Mouse (Mus musculus): ENCODE measurements at regions not wholly inside any gene's neighbourhood (a gene's known extent, or its start where the extent isn't known, plus 50 kb on each side); places are given as distances from the start of the nearest gene placed in this dataset.

GRCm38 (mm10) chr15:72322127-72322526, 1512.2 kb upstream of the Gm6569 start:
- no peak for DNase-seq

- DNase-seq = no peak
Measured at GRCm38 (mm10) chr15:72323158-72323557, 1511.2 kb upstream of the Gm6569 start.

DNA sequence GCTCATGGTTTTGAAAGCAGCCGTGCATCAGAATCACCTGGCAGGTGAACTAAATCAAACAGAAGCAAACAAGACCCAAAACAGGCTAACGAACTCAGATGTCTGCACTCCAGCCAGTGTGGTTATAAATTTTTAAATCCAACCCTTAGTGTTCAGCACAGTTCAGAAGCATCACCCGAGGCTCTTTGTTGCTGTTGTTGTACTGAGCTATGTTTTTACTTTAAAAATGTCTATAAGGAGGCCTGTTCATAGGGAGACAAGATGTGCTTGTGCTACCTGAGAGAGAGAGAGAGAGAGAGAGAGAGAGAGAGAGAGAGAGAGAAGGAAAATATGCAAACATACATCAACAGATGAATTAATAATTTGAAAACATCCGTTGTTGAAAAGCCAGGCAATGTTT, 1503.1 kb upstream of the Gm6569 start:
- no peak for DNase-seq

- no peak for DNase-seq
Measured at GRCm38 (mm10) chr15:72334497-72334896, 1499.9 kb upstream of the Gm6569 start.

DNA sequence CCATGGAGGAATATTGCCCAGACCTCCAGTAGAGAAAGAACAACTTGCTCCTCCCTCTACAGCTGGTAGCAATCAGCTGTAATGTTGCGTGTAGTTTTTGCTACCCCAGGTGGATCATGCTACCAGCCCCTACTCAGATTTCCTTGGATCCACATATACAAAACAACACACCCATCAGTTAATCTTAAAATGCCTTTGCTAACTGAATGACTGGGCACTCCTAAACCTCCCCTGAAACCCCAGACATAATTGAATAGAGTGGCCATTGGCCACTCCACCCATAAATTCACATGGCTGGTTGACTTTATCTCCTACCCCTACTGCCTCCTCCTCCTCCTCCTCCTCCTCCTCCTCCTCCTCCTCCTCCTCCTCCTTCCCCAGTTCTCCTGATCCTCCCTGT, 1494.7 kb upstream of the Gm6569 start:
- DNase-seq = no peak

DNA sequence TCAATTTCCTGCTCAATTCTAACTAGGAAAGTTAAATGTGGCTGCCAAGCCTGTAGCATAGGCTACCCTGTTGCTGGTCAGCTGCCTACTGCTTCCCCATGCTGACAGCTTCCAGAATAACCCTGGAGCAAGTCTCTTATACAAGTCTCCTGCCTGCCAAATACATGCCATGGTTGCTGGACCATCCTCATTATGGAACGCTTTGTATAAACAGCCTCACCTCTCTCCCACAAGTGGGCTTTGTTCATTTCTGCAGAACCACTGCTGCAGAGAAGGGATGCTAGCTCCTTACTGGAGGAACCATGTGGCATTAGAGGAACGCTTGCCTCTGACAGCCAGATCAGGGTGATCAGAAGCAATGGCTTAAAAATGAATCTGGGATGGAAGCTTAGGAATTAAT, 1492.4 kb upstream of the Gm6569 start:
- DNase-seq = no peak

GRCm38 (mm10) chr15:72342504-72342903, 1491.9 kb upstream of the Gm6569 start:
- no peak for DNase-seq

DNA sequence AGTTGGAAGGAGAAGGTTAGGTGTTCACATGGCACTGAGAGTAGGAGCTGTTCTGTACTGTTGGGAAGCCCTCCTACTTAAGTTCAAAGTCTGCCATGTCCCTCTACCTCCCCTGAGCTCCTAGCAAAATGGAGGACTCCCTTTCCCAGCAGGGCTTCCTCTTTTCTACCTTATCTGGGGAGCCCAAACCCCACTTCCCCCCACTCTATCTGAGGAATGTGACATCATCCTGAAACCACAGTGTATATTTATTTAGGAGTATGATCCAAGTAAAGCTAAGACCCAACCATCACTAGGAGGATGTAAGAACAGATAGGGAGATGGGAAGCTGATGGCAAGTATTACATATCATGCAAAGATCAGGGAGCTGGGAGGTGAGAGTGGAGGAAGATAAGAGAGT, 1490.6 kb upstream of the Gm6569 start:
- no peak for DNase-seq

GRCm38 (mm10) chr15:72353371-72353770, 1481.0 kb upstream of the Gm6569 start:
- no peak for DNase-seq

- DNase-seq = no peak
Measured at GRCm38 (mm10) chr15:72355626-72356025, 1478.7 kb upstream of the Gm6569 start.

- DNase-seq = no peak
Measured at GRCm38 (mm10) chr15:72359636-72360035, 1474.7 kb upstream of the Gm6569 start.

DNA sequence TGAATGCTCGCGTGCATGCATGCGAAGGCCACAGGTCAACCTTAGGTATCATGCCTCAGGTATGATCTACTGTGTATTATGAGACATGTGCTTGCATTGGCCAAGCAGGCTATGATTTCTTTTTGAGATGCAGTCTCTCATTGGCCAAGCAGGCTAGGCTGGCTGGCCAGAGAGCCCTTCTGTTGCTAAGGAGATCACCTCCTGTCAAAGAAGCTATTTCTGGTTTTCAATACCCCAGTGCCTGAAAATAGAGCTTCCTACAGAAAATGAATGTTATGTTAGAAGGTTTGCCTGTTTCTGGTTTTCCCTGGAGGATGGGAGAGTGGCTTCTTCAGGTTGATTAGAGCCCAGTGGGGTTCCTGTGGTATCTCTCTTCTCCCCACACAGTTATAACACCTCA, 1474.3 kb upstream of the Gm6569 start:
- DNase-seq = no peak

GRCm38 (mm10) chr15:72360463-72361030, 1473.8 kb upstream of the Gm6569 start:
- no peak for DNase-seq

DNA sequence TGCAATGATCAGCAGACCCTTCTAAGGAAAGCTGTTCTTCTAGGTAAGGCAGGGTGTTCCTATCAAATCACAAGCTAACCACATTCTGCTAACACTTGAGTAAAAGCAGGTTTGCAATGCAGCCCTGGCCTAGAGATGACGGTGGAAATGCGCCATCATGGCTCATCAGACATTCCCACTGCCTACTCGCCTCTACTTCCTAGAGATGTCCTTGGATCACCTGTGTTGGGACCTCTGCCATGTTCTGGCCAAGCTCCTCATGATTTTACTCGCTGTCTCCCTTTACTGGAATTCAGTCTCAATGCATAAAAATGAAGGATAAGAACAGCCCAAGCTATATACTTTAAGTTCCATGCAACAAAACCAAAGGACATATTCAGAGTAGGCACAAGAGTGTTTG, 1461.3 kb upstream of the Gm6569 start:
- DNase-seq = no peak

DNA sequence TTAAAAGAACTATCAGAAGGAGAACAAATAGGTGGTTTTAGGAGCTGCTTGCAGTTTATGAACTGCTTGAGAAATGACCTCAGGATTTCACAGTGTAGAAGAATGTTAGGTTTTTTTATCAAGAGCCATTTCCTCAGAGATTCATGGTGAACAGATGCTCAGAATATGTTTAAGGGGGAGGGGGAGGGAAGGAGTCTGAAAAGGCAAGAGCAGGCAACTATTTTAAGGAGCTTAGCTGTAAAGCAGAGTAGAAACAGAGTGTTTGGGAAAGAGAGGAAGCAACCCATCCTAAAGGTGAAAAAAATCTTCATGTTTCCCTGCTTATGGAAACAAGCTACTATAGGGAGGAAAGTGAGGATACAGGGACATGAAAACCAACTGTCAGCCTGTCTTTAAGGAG, 1457.2 kb upstream of the Gm6569 start:
- no peak for DNase-seq

DNA sequence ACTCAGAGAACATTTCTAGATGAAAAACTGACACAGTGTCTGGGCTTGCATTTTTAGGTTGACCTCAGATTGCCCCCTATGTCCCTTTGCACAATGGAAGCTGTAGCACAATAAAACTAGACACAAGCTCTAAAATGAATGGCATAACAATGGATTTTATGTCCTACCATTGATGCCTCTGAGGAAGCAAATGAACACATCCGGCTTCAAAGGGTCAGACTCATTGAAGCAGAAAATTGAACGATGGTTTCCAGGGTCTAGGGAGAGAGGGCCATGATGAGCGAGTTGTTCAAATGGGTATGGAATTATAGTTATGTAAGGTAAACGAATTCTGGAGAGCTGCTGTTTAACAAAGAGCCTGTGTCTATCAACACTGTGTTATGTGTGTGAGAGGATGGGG, 1455.1 kb upstream of the Gm6569 start:
- DNase-seq = no peak

DNA sequence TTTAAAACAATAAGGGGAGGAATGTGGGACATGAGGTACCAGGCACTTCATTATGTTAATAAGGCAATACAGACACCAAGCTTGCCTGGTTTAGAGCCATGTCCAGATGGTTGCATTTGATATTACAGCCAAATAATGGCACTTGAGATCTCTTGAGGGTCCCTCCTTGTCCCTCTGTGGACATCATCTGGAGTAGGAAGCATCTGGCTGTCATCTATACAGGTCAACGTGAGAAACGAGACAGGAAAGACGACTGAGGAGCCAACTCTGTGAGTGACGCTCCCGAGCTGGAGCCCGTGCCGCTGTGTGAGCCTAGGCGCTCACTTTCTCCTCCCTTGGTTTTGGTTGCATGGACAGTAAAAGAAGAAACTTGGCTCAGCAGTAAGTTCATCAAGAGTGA, 1453.2 kb upstream of the Gm6569 start:
- DNase-seq = no peak

DNA sequence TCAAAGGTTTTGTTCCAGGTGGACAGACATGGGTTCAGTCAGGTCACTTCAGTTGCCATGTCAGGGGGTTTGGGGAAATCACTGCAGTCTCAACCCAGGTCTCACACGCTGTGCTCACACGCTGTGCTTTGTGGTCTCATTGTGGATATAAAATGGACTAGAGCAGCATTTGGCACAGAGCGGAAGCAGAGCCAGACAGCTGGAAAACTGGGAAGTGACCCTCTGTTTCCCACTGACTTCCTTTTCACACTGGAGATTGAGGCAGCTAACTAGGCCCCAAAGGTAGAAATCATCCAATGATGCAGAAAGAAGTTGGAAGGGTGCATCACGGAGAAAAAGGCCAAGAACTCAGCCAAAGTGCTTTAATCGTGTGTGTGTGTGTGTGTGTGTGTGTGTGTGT, 1452.6 kb upstream of the Gm6569 start:
- DNase-seq = no peak

GRCm38 (mm10) chr15:72382521-72382920, 1451.8 kb upstream of the Gm6569 start:
- no peak for DNase-seq

DNA sequence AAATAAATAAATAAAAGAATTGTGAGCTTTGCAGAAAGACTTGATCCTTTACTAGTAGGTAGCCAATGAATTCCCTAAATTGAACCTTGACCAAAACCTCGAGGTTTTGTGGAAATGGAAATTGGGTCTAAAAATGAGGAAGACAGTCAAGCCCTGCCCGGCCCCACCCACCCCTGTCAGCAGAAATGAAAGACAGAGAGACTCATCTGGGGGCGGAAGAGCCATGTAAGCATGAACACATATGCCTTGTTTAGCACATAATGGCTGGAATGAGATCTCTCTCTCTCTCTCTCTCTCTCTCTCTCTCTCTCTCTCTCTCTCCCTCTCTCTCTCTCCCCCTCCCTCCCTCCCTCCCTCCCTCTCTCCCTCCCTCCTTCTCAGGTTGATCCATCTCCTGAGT, 1451.3 kb upstream of the Gm6569 start:
- no peak for DNase-seq

DNA sequence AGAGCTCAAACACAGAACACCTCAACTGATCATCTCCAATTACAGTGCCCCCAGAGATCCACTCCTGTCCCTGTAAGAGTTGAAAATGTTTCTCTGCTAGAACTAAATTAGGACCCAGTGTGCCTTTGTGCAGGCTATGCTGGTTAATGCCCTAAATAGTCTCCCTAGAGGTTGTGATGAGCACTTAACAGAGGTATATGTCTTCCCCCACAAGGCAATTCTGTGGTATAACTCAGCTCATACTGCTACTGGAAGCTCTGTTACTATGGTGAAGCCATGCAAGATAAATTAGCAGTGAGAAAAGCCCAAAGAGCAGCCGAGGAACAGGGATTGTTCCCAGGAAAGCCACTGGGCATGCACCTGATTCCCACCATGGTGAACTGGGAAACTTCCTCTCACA, 1450.9 kb upstream of the Gm6569 start:
- DNase-seq = no peak

DNA sequence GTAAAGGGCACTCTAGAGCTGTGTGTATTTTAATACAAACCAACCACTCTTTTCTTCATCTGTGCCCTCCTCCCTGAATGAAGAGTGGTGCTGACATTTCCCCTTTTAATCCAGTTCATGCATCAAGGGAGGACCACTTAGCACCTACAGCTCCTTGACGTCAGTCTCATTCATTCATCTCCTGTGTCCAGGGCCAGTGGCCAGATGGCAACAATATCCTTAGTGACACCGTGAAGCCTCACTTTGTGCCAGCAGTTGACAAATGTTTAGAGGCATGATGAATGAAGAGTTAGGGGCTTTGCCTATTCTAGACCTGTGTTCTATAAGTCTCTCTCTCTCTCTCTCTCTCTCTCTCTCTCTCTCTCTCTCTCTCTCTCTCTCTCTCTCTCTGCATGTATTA, 1441.1 kb upstream of the Gm6569 start:
- DNase-seq = no peak

DNA sequence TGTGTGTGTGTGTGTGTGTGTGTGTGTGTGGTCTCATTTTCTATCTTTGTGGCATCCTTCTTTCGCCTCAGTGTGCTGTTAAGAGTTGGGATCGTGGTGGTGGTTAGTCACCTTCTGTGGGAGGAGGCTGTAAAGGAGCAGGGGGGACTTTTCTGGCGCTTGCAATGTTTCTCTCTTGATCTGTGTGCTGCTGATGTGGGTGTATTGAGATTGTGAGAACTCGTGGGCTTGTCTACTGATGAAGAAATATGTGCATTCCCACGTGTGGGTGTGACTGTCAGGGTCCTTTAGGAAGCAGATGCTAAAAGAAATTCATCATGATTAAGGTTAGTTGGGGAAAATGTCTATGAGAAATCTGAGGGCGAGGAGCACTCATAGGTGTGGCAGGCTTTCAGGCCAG, 1422.4 kb upstream of the Gm6569 start:
- DNase-seq = no peak
